Mouse (Mus musculus) natural killer cell, adult 2 months (primary cell): ENCODE measurements around the gene Ccdc159.

Experiments used
- DNase-seq, 2 experiments: peaks; one replicate each; pipeline ENCODE4 v3.0.0; 2022; ENCODE audit warnings: low spot score in 2 of 2

Gene Ccdc159

DNA sequence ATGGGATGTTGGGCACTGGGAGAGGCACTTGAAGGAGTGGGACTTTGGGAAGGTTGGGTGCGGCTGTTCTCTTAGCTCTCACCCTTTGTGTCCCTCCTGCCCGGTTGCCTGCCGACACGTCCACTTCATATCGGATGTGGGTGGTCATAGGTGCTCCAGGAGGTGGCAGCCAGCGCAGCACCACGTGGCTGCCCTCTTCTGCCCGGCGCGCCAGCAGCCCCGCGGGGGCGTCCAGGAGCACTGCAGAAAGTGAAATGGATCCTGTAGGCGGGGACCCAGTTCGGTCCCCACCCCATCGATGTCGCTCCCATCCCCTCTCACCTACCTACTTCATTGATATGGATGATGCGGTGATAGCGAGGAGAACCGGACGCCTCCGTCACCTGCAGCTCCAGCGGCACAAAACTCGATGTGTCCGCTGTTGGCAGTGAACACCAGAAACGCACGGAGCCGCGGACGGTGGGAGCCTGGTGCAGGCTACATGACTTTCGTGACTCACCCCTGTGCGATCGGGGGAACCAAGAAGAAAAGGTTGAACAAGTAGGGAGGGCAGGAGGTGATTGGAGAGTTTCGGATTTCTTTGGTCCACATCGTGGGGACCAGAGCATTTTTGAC lies 34.2 kb downstream of the Ccdc159 start:
- no peak for DNase-seq

DNA sequence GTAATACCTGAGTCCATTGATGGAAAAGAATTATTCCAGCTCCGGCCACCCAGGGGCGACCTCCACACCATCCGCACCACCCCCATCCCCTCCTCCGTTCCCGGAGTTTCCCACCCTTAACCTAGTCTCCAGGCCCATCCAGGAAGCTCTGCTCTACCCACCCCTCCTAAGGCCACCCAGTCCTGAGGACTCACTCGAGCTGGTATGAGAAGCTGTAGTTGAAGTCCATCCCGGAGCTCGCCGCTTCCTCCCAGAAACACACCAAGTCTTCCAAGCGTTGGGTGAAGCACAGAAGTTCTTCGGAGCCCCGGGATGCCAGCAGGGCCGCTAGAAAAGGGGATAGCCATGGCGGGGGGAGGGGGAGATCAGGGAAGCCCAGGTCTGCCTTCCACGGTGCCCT lies 34.7 kb downstream of the Ccdc159 start:
- no peak for DNase-seq

DNA sequence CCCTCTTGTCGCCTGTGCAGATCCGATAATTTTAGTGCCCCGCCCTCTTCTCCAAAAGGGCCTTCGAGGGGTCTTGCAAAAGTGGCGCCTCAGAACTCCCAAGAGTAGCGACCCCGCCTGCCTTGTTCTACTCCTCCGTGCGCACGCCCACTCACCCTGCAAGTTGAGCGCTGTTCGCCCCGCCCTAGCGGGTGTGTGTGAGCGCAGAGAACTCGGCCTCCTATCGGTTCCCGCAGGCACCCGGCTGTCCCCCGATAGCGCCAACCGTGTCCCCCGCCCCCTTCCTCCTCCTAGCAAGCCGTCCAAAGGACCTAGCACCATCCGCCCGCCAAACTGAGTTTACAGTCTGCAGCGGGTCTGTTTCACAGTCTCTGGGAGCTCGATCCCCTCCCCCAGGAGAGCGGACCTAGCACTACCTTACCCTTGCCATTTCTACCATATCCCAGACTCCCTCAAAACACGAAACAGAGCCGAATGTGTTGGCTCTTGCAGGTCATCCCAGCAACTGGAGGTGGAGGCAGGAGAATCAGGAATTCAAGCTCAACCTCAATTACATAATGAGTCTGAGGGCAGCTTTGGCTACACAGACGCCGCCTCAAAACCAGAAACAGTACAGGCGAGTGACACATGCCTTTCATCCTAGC lies 35.3 kb downstream of the Ccdc159 start:
- peak; percentile 32 to 44 for DNase-seq

DNA sequence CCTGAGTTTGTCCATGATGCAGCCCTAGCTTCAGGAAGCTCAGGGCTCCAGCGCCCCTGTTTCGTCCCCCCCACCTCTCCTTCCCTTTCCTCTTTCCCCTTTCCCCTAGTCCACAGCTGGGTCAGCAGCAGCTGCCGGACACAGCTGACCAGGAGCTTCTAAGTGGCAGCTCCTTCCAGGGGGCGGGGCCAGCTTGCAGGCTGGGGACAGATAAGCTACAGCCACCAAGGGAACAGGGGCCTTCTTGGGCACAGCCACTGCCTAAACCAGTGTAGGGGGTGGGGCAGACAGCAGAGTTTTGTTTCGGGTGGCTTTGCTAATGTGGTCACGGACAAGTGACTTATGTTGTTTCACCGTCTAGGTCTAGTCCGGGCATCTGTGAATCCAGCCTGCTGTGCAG lies 36.1 kb downstream of the Ccdc159 start, which contains the start of gene Epor:
Gene Epor (minus strand): TSS at position 90 of the 400 bp plus-strand sequence.
- DNase-seq: no peak

DNA sequence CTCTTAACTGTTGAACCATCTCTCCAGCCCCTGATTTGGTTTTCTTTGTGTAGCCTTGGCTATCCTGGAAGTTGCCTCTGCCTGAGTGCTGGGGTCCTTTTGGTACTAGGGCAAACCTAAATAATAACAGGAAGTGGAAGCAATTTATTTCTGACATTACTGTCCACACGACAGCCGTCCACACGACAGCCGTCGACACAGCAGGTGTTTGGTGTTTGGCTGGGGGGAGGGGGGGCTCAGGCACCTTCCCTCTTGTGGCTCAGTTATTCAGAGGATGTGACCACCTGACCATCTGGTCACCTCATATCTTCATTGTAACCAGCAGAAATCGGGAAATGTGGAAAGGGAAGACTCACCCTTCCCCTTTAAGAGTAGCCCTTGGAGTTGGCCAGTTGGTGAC lies 41.6 kb downstream of the Ccdc159 start:
- no peak for DNase-seq

DNA sequence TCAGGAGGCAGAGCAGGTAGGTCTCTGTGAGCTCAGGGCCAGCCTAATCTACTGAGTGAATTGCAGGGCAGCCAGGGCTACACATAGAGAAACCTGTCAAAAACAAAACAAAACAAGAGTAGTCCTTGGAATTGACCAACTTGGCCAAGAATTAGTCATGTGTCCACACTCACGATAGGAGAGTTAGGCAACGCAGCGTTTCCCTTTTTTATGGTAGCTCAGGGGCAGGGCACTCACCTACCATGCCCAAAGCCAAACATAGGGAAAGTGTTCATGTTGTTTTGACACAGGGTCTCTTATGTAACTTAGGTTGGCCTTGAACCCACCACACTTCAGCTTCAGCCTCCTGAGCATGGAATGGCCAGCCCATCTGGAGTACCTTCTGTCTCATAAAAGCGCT lies 42.0 kb downstream of the Ccdc159 start:
- no peak for DNase-seq

DNA sequence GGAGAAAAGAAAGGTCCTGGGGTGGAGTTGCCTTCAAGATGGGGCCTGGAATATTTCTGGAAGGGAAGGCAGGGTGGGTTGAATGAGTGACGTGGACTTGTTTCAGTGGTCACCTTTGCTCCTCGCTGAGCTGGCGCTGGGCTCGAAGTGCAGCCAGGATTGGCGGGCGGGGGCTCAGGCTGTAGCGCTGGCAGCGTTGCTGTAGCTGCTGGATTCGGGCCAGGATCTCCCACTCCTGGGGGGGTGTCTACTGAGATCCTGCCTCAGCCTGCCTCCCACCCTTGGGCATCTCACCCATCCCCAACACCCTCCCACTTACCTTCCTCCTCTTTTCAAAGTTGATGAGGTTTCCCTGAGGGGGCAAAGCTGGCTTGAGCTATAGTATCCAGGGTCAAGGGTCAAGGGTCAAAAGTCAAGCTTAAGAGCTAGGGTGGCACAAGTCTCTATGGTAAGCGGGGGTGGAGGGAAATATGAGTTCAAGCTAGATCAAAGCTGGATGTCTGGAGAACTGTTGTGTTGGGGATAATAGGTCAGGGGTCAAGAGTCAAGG lies 49.4 kb downstream of the Ccdc159 start:
- DNase-seq: no peak

DNA sequence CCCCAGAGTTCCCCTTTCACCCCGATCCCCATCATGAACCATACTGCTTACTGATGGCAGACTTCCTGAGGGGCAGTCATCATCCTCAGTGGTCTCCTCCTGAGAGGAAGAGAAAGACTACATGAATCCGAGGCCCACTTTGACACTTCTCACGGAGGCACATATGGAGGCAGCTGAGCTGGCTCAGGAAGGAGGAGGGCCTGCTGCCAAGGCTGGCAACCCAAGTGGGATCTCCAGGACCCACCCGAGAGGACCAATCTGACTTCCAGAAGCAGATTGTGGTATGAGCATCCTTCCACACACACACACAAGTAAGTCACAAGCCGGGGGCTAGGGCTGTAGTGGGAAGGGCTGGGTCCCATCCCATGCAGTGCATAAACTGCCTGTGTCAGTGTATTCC lies 50.1 kb downstream of the Ccdc159 start:
- DNase-seq: no peak

DNA sequence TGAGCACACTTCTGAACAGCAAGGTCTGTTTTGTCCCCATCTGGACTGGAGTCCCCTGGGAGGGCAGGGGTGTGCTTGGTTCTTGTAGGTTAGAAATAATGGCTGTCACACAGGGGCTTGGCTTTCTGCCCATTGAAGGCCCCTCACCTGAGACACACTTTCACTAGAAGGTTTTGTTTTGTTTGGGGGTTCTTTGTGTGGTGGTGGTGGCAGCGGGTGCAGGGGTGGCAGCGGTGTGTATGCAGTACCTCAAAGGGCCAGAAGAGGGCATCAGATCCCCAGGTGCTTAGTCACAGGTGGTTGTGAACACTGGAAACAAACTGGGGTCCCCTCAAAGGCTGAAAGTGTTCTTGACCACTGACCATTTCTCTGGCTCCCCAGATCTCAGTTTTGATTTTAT lies 50.7 kb downstream of the Ccdc159 start:
- DNase-seq: peak; percentile 19 to 48

DNA sequence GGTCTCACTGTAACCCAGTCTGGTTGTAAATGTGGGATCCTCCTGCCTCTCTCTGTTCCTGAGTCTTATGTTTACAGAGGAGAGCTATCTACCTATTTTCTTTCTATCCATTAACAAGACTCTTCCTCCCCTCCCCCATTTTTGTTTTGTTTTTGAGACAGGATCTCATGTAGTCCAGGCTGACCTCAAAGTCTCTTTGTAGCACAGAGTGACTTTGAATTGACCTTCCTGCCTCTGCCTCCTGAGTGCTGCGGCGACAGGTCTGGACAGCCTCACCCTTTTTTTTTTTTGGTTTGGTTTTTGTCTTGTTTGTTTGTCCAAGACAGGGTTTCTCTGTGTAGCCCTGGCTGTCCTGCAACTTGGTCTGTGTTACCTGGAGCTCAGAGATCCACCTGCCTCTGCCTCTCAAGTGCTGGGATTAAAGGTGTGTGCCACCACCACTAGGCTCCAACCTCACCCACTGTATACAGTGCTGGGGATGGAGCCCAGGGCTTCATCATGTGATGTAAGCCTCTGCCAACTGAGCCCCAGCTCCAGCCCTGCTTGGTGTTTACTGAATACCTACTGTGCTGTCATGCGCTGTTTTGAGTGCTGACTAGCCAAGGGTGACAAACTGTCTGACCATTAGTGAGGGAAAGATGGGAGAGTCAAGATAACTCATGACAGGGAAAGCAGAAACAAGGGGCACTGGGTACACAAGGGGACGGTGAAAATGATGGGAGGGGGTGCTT lies 51.3 kb downstream of the Ccdc159 start:
- no peak for DNase-seq

DNA sequence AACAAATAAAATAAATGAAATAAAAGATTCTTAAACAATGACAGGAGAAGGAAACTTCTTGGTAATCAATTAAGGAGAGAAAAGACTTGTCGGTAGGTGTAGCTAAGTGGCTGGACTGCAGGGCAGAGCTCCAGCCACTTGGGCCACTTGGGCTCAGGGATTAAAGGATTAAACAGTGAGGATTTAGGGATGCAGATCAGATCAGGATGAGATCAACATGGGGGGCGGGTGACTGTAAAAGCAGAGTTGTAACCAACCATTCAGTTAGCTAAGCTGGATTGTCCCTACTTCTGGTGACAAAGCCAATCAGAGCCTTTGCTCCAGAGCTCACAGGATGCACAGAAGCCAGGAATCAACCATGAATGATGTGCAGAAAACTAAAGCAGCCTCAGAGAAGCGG lies 56.6 kb downstream of the Ccdc159 start:
- no peak for DNase-seq
